Mouse (Mus musculus) hindbrain, embryonic 13.5 days (tissue): Measurements from ENCODE around the gene Vmn1r65. TPM values are rescaled to one million over a fixed set of nuclear protein-coding genes. Genes with fewer than 3 reads are reported as not detected.
"Not testable (repeated sequence)": the region's sequence is repeated elsewhere in the genome, so short reads cannot be mapped to it uniquely, and the experiment has no call there.

Source experiments
- ATAC-seq: fragments of 200-750 bp; cut with Nextera tagmentation; 2 replicates; pipeline ENCODE4 v1.8.0; 2017; ENCODE audit warnings: moderate TSS enrichment; ENCODE audit not compliant: low FRiP score
- H3K27ac ChIP-seq: fragments of 300-500 bp; sonication (generic); 2 replicates; pipeline ENCODE4 v1.5.1; 2015; ENCODE audit warnings: inconsistent platforms, mild to moderate bottlenecking, moderate library complexity
- H3K27me3 ChIP-seq: fragments of 300-500 bp; sonication (generic); 2 replicates; pipeline ENCODE4 v1.6.1; 2015; ENCODE audit warnings: mild to moderate bottlenecking, inconsistent platforms
- H3K36me3 ChIP-seq: fragments of 300-500 bp; sonication (generic); 2 replicates; pipeline ENCODE4 v1.6.1; 2015; ENCODE audit warnings: mild to moderate bottlenecking, inconsistent platforms
- H3K4me1 ChIP-seq: fragments of 300-500 bp; sonication (generic); replicated peaks from 2 replicates; pipeline ENCODE4 v1.6.1; 2015; ENCODE audit warnings: inconsistent platforms
- H3K4me2 ChIP-seq: fragments of 300-500 bp; sonication (generic); 2 replicates; pipeline ENCODE4 v1.6.1; 2015; ENCODE audit warnings: inconsistent platforms, mild to moderate bottlenecking, moderate library complexity
- H3K4me3 ChIP-seq: fragments of 300-500 bp; sonication (generic); 2 replicates; pipeline ENCODE4 v1.5.1; 2015; ENCODE audit warnings: mild to moderate bottlenecking, inconsistent platforms
- H3K9ac ChIP-seq: fragments of 300-500 bp; sonication (generic); 2 replicates; pipeline ENCODE4 v1.6.1; 2015; ENCODE audit warnings: mild to moderate bottlenecking, inconsistent platforms
- H3K9me3 ChIP-seq: fragments of 300-500 bp; sonication (generic); 2 replicates; pipeline ENCODE4 v1.6.1; 2016; ENCODE audit warnings: inconsistent platforms
- WGBS: fragments of 180-500 bp; shearing (Covaris S2); methylation state at CpG from one replicate; pipeline ENCODE4 v1.1.7; 2015; 5-methylcytosine and 5-hydroxymethylcytosine counted together
- polyA plus RNA-seq: library from polyadenylated mRNA; unstranded; fragments of >200 nt; fragmentation: Nextera tagmentation; extraction: Ambion mirVana; gene quantifications from 2 replicates; pipeline ENCODE4 v1.2.1, GENCODE M21; 2015

Gene Vmn1r65
- not detected in 2 replicates for polyA plus RNA-seq

DNA sequence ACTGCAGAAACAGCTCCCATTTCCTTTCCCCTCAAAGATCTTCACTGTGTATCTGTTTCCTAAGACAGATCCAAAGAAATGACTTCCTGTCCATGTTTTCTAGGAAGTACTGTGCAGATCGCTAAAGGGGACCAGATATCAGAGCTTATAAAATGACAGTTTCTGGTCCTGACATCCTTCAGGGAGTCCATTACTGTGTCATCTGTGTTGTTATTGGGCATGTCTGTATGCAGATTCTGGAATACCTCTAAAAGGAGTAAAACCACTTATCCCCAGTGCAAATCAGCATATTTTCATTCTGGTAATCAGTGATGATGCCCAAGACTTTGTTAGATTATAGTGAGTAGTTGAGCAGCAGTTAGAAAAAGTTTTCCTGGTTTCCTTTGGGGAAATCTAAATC lies at the start of gene Vmn1r65:
Gene Vmn1r65, minus strand, starts transcription at position 101 of the 400 bp plus-strand sequence.
- Histone ChIP-seq H3K27ac (no peak within 1 kb of the TSS), H3K9me3 (peaks cover 41% of the 10 kb centered on the region), H3K4me3 (no peak within 1 kb of the TSS), H3K4me1 (no peaks in the 10 kb centered on the region), H3K4me2 (no peak within 1 kb of the TSS), H3K9ac (no peak within 1 kb of the TSS), H3K36me3 (no peaks in the 10 kb centered on the region), H3K27me3 (no peaks in the 10 kb centered on the region)
- WGBS: 93% methylated on average over 1 of the region's 1 CpGs
- ATAC-seq: no peak

- no peaks in the 10 kb centered on the region for H3K36me3 ChIP-seq
- no peaks in the 10 kb centered on the region for H3K27me3 ChIP-seq
- peaks cover 16% of the 10 kb centered on the region for H3K9me3 ChIP-seq
- H3K9ac ChIP-seq: no peak within 1 kb of the TSS
- H3K4me1 ChIP-seq: no peaks in the 10 kb centered on the region
- no peak within 1 kb of the TSS for H3K4me2 ChIP-seq
- 91% methylated on average over 11 of the region's 11 CpGs for WGBS
- H3K27ac ChIP-seq: no peak within 1 kb of the TSS
- ATAC-seq: no peak
- H3K4me3 ChIP-seq: no peak within 1 kb of the TSS
Observed at GRCm38 (mm10) chr7:6044861-6045260, 34.1 kb upstream of the Vmn1r65 start, which contains the start of gene Nlrp4c. Gene Nlrp4c (plus strand): TSS chr7:6045161.

GRCm38 (mm10) chr7:5982426-5982825 lies 28.4 kb downstream of the Vmn1r65 start:
- not testable (repeated sequence) for H3K4me3 ChIP-seq, H3K9ac ChIP-seq, H3K4me1 ChIP-seq, H3K27ac ChIP-seq, H3K36me3 ChIP-seq, ATAC-seq, H3K4me2 ChIP-seq, H3K27me3 ChIP-seq
- 94% methylated on average over 4 of the region's 4 CpGs for WGBS
- peaks cover 42% of the 10 kb centered on the region for H3K9me3 ChIP-seq

GRCm38 (mm10) chr7:5972546-5972945 lies 38.3 kb downstream of the Vmn1r65 start:
- peaks cover 11% of the 10 kb centered on the region; the same call in 1 of the 2 replicates for H3K9me3 ChIP-seq
- H3K4me3 ChIP-seq, H3K36me3 ChIP-seq, H3K4me1 ChIP-seq, H3K27ac ChIP-seq, H3K4me2 ChIP-seq, H3K9ac ChIP-seq, ATAC-seq, H3K27me3 ChIP-seq: not testable (repeated sequence)
- 91% methylated on average over 2 of the region's 2 CpGs for WGBS

Other genes with a start within 250 kb of the Vmn1r65 start
- not detected in 2 replicates for gene Vmn1r63, start 205.6 kb downstream of the Vmn1r65 start, polyA plus RNA-seq
- gene Vmn1r64, start 126.5 kb downstream of the Vmn1r65 start, polyA plus RNA-seq: not detected in 2 replicates
- not detected in 2 replicates for gene Nlrp4c, start 34.2 kb upstream of the Vmn1r65 start, polyA plus RNA-seq
- gene Zfp787, start 145.0 kb upstream of the Vmn1r65 start, polyA plus RNA-seq: 22.1 and 23.8 TPM in 2 replicates
- gene Zfp444, start 161.2 kb upstream of the Vmn1r65 start, polyA plus RNA-seq: 89.1 and 94.9 TPM in 2 replicates
- not detected in 2 replicates for gene Galp, start 186.1 kb upstream of the Vmn1r65 start, polyA plus RNA-seq
- not detected in 2 replicates for gene Zscan5b, start 211.3 kb upstream of the Vmn1r65 start, polyA plus RNA-seq
- 0.26 TPM in 1 of 2 replicates, not detected in the other for gene Epp13, start 241.7 kb upstream of the Vmn1r65 start, polyA plus RNA-seq